Mouse (Mus musculus) natural killer cell, adult 2 months (primary cell): ENCODE measurements at regions not wholly inside any gene's neighbourhood (a gene's known extent, or its start where the extent isn't known, plus 50 kb on each side); places are given as distances from the start of the nearest gene placed in this dataset.

Source experiments
- DNase-seq, 2 experiments: peaks; one replicate each; pipeline ENCODE4 v3.0.0; 2022; ENCODE audit warnings: low spot score in 2 of 2

DNA sequence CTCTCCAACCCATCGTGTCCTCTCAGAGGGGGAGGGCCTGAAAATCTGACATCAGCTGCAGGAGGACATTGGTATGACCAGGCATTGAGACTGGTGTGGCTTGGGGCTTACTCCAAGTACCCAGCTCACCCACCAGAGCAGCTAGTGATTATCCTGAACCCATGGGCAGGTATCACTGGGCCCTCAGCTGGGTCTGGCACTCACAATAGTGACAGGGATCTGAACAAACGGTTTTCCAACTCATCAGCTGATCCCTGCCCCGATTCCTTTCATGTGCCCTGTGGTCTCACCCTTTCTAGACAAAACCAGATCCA lies 211.2 kb downstream of the Gm26897 start:
- DNase-seq: no peak

DNA sequence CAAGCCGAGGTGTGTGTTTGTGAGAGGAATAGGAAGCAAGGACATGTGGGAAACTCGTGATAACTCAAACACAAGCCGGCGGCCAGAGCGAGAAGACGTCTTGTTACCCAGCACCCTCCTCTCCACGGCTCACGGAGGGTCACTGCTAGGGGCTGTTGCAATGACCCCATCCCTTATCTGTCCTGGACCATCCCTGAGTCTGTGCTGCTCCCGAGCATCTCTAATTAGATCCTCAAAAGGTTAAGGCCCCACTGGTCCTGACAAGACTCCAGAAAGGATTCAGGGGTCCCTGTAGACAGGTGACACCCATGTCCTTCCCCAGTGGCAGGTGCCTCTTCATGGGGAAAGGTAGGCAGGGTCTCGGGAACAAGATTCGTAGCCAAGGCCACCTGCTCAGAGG lies 212.6 kb downstream of the Gm26897 start:
- DNase-seq: no peak

DNA sequence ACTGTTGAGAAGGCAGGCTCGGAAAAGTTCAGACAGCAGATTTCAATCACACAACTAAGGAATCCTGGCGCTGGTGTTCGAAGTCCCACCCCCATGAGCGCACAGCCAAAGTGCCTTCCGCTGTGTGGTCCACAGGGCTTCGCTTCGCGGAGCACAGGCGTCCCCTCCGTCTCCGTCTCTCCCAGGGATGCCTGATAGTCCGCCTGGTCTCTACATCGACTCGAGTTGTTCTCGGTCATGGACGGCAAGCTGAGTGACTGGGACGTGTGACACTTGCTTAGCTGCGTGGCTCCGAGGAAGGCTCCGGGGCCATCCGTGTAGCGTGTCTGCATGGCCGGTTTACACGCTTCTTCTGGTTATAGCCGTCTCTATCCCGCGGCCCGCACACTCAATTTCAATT lies 224.0 kb downstream of the Gm26897 start:
- DNase-seq: no peak

DNA sequence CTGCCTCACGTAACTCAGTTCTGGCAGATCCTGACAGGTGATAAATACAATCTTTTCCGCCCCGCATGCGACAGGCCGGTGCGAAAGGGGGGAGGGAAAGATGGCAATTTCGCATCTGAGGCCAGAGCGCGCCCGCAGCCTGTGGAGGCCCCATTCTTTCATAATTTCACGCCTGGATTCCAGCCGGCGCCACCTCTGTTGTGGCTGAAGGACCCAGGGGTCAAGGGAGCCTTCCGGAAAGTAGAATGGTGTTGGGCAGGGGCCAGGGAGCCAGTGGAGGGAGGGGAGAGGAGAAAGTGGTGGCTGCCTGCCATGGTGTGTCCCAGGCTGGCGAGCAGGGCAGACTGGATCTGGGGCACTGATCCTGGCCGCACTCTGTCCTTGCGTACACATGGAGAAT lies 224.5 kb downstream of the Gm26897 start:
- no peak for DNase-seq

DNA sequence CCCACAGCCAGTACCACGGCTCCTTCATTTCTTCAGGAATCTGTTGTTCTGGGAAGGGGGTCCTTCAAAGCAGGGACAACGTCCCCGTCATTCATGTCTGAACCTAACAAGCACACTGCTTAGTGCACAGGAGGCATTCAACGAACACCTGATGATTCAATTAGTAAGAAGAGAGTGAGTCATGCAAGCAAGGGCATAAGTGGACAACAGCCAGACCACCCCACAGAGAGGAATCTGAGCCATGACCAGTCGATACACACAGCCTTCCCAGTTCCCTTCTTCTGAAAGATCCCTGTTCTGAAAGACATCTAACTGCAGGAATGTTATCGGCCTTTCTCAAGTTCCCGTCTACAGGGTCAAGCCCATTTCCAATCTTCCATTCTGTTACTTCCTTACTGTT lies 231.6 kb downstream of the Gm26897 start:
- DNase-seq: no peak

DNA sequence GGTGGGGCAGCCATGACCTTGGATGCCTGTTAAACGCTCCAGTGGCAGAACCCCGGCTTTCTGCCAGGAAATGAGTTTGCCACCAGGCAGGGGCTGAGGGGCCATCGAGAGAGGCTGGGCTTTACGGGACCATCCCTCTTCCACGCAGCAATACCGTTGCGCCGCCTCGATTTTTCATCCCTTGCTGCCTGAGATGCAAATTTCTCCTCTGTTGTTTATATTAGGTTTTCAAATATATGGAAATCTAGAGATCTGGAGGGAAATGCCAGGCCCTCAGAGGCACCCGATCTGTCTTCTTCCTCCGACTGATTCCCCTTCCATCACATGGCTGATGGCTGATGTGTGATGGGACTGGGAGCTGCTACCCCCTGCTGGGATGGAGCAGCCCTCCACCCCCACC lies 234.4 kb downstream of the Gm26897 start:
- DNase-seq: no peak

DNA sequence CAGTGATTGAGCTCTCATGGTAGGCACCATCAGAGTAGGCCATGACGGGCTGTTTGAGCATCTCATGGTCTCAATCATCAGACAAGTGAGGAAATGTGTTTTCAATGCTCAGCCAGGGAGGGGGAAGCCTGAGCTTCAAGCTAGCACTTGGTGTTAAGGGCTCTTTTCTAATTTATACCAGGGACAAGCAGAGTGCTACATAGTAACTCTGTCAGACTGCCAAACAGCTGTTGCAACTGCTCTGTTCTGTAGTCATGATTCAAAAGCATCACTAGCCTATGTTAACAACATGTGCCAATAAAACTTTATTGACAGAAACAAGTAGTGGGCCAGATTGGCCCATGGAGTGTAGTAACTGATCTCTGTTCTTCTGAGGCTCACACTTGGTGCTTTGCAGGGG lies 235.0 kb downstream of the Gm26897 start:
- no peak for DNase-seq

DNA sequence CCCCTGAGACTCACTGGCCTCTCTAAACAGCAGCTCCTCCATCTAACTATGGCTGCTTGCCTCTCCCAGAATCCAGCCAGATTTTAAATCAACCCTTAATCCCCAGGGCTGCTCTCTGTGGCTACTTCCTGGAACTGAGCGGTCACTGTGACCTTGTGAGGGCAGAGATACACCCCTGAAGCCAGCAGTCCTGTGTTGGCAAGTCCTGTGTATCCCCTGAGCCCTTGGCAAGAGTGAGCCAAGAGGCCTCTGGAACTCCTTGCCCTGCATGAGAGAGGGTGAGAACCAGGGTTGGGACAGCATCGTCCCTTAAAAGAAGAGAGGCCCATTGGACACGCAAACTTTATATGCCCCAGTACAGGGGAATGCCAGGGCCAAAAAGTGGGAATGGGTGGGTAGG lies 237.5 kb downstream of the Gm26897 start:
- no peak for DNase-seq

DNA sequence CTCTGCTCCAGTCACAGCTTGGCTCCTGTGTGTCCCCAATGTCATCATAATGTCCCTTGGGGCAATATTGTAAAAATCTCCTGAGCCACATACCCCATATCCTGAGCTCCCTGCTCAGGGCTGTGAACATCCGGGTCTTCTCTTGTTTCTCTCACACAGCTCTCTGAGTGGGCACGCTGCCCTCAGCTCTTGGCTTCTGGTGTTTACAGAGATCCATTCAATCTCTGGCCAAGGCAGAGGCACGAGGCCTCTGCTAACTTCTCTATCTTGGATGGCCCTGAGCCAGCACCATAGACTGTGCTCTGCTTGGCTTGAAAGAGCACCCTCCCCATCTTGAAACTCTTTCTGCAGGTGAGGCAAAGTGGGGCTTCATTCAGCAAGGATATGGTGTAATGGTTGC lies 238.2 kb downstream of the Gm26897 start:
- no peak for DNase-seq

DNA sequence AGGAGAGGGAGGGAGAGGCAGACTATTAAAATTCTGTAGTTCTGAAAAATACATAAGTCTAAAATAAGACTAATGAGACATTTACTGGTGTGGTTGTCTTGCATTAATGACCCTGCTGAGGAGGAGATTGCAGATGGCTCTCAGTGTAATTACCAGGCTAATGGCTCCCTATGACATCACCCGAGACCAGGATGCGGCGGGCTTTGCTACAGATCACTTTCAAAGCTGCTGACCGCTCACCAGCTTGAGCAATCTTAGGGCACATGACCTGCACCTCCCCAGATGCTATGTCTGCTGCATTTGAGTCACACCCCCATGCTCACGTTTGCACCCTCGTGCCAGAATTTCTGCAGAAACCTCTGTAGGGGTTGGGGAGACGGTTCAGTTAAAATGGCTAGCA lies 242.0 kb downstream of the Gm26897 start:
- DNase-seq: no peak

DNA sequence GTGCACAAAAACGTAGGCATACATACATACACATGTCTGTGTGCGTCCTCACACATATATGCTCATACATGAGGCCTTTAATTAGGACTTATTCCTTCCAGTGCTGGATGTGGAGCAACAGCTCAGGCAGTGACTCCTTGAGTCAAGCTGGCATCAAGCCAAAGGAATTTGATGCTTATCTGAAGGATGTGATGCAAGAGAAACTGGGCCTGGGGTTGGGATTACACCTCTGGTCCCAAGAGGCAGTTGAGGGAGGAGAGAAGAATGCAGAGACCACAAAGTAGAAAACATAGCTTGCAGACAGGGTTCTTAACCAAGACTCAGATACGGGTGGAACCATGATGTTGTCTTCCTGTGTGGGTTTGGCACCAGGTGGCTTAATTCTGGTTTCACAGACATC lies 245.9 kb downstream of the Gm26897 start:
- no peak for DNase-seq

DNA sequence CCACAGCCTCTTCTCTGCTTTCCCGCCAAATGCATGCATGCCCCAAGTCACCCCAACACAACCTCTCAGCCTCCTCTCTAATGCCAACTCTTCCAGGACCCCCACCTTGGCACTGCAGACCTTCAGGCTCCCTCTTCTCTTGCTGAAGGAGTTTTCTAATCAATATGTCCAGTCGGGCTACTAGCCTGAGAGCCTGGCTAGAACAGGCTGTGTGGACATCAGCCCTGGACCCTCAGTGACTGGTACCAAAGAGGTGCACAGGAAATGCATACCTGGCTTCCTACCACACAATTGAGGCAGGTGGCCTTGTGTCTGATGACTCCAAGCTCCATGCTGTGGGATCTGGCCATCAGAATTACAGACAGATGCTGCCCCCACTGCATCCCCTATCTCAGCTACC lies 248.4 kb downstream of the Gm26897 start:
- no peak for DNase-seq

DNA sequence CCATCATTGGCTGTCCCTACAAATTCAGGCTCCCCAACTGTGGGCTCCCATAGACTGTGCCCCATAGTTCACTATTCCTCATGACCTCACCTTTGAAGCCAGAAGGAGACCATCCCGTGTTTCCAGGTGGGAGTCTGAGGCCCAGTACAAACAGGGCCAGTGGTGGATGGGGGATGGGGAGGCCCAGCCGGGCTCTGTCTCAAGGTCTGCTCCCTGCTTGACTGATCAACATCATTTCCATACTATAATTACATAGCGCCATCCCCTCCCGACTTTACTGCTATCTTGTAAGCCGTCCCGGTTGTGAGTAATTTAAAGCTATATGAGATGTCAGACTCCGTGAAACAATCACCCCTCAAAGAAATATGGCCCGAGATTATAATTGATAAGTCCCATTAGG lies 252.3 kb downstream of the Gm26897 start:
- DNase-seq: no peak

DNA sequence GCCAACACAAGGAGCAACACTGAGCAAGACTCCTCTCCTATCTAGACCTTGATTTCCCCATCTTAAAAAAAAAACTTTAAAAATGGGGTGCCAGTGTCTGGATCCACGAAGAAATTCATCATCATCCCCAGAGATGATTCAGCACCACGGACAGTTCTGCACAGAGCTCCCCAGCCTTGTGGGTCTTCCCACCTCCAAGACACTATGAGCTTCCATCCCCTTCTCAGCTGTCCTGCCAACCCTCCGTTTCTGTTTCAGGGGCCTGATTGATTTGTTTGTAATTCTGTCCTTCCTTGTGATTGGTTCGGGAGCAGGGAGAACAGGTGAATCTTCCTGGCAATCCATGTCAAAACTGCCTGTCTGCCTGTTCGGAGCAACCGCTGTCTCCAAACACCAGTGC lies 253.3 kb downstream of the Gm26897 start:
- DNase-seq: no peak

DNA sequence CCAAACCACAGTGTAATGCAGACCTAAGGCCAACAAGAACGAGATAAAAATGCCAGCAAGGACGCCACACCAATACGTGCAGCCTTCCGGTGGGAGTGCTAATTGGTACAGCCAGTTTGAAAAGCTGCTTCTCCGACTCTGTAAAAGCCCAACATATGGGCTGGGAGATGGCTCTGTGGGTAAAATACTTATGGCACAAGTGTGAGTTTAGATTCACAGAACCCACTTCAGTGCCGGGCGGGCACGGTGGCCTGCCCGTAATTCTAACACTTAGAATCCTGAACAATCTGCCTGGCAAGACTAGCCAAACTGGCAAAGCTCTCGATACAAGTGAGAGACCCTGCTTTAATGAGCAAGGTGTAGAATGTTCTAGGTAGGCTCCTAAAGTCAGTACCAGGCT lies 258.1 kb downstream of the Gm26897 start:
- no peak for DNase-seq

DNA sequence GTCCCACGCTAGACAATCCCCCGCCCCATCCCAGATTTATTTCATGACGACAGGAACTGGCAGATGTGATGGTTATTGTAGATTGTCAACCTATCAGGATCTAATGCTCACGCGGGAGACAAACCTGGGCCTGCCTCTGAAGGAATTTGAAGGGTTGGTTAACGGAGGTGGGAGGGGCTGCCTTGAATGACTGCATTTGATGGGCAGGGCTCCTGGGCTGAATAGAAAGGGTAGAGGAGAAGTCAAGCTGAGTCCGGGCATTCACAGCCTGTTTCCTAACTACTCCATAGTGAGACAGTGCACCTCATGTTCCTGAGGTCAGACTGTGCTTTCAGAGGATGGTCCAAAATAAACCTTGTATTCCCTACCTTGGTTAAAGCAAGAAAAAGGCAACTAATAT lies 259.1 kb downstream of the Cryba4 start:
- no peak for DNase-seq

DNA sequence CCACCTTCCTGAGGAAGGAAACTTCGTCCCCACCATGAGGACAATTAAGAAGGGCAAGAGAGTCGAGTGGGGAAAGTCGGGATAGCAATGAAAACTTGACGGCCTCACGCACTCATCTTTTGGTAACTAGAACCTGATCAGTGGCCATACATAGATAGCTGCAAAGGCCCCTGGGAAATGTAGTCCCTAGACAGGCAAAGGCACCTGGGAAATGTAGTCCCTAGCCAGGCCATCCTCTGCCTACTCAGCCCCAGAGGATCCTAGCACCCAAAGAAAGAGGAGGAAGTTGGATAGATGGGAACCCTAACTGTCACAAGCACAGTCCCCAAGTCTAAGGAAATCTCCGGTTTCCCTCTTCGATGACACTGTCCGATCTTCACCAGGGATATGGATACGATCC lies 258.4 kb downstream of the Cryba4 start:
- no peak for DNase-seq

DNA sequence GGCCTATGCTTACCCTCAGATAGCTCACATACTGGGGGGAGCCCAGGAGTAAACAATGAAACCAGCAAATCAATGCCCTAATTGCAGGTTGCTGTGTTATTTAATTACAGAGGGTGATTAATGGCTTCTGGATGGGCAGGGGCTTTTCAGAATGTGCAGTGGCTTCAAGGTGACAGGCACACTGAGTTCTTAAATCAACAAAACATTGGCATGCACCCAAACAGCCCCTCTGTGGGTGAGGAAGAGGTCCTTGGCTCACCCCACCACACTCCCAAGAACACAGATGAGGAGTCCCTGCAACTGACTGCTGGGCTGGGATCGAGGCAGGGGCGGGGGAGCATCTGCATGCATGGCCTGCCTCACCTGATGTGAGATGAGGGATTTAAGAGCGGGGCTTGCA lies 255.5 kb downstream of the Cryba4 start:
- DNase-seq: no peak

DNA sequence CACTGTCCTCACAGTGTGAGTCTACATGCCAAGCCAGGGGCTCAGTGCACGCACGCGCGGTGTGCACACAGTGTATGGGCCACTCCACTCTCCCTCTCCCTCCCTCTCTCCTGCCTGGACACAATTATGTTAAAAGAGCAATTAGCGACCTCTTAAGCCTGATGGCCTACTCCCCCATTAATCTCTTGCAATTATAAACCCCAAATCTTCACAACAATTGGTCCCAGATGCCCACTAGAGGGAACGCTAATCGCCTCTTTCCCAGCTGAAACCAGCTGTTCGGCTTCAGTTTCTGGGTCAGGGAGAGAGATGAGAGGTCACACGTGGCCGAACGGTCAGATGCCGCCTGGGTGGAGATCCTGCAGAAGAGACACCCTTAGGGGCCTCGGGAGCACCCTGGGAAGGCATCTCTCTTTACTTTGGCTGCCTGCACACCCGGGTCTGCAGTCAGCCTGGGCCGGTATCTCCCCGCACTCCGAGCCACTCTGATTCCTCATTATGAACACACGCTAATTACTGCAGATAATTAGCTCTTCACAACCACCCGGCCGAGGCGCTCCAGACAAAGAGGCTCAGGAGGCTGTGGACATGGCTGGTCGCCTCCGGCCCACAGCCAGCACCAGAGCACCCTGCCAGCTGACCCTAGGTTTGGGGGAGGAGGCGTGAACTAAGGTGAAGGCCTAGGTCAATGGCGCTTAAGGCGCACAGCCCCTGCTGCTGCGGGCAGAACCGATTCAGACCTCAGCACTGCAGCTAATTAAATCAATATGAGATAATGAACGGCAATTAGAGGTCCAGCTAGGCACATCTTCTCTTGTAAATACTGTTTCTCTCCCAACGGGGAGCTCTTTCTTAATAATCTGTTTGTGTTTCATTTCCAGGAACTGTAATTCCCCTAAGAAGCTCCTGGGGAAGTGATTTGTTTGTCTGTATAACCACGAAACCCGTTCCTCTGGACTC lies 250.3 kb downstream of the Cryba4 start:
- no peak for DNase-seq

DNA sequence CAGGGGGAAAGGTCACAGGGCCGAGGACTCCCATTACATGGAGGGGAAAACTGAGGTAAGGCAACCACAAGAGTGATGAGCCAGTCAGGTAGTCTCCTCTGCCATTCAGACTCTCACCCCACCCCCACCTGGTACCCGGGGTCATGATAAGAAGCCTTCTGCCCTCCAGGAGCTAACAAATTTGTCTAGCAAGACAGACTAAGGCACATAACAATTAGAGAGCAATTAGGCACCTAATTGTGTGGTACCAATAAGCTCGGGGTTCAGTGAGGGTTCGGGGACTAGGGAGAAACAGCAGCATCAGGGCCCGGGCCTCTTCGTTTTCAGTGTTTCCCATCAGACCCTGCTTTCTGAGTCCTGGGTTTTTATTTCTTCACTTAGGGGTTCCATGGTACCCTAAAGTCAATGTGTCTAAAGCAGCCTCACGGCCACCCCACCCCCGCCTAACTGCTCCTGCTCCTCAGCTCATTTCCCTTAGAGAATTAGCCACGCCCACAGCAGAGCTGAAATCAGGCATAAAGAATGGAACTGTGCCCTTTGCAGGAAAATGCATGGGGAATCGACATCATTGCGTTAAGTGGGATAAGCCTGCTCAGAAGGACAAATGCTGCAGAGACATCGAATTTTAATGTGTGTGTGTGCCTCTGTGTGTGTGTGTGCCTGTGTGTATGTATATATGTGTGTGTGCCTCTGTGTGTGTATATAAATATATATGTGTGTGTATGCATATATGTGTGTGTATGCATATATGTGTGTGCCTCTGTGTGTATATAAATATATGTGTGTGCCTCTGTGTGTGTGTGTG lies 249.3 kb downstream of the Cryba4 start:
- DNase-seq: no peak

DNA sequence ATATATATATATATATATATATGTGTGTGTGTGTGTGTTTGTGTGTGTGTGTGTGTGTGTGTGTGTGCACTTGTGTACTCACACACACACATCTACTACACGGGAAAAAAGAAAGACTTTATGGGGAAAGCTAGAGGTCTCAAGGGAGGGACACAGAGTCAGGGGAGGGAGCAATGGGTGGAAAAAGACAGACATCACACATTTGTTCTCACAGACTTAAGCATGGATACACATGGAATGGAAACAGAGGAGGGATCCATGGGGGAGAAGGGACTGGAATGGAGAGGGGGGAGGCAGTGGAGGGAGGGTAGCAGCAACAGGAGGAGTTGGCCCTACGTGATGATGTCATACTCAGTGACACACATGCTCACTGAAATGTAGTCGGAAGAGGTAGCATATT lies 248.3 kb downstream of the Cryba4 start:
- DNase-seq: no peak

DNA sequence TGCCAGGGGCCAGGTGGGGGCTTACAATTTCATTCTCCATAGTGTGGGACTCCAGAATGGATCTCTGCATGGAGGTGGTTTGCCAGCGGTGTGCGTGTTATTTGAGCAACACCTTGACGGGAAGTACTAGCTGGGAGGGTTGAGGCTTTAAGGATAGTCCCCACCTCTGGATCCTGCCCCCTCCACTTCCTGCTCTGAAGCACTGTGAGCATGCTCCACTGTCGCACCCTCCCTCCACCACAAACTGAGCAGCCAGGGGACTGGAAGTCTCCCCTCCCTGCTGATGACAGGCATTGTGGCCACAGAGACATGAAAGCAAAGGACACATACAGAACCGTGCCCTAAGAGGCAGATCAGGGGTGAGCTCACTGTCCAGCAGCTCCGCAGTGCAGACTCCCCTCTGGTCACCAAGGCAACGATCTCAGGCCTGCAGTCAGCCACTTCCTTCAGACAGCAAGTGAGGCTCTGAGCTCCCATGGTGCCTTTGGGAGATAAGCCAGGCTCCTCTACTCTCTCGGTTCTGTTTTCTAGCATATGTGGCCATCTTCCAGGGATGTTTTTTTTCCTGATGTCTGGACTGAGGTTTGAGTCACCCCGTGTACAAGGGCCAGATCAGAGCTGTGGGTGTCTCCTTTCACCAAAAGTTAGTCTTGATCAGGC lies 239.7 kb downstream of the Cryba4 start:
- DNase-seq: no peak

DNA sequence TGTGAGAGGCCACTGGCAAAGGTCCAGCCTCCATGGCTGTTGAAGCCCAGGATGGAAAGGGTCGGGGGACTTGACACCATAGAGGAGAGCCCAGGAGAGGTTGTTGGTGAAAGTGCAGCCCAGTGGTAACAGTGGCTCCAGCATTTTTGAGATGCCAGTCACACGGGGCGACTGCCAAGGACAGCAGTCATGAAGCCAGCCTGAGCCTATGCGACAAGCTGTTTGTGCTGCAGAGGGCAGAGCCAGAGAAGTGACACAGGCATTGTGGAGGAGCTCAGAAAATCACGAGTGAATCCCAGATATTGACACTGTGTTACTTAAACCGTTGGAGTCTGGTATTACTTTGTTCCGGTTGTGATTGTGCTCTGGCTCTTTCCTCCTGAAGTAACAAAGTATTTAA lies 233.4 kb downstream of the Cryba4 start:
- DNase-seq: no peak
